Mouse (Mus musculus) C2C12 (cell line): ENCODE results near the gene Slc6a2. TPM values are rescaled to one million over a fixed set of nuclear protein-coding genes. Genes with fewer than 3 reads are reported as not detected.

Experiments used
- H3K27me3 ChIP-seq: one replicate; pipeline ENCODE4 v1.6.1; 2011; ENCODE audit not compliant: control insufficient read depth, insufficient read depth, insufficient read length
- H3K36me3 ChIP-seq: one replicate; pipeline ENCODE4 v1.6.1; 2011; ENCODE audit not compliant: control insufficient read depth, insufficient read depth
- H3K4me3 ChIP-seq: one replicate; pipeline ENCODE4 v1.5.1; 2011; ENCODE audit warnings: mild to moderate bottlenecking, control low read depth; ENCODE audit not compliant: poor library complexity, insufficient read depth, severe bottlenecking
- H3K79me2 ChIP-seq: one replicate; pipeline ENCODE4 v1.6.1; 2011; ENCODE audit not compliant: control insufficient read depth, insufficient read depth
- H3K79me3 ChIP-seq: one replicate; pipeline ENCODE4 v1.6.1; 2011; ENCODE audit warnings: low read depth, control low read depth
- H3ac ChIP-seq: one replicate; pipeline ENCODE3; 2011; ENCODE audit warnings: low read depth; ENCODE audit not compliant: control insufficient read depth, insufficient read length
- CEBPB ChIP-seq: IDR thresholded peaks from one replicate; pipeline ENCODE4 v1.6.1; 2011; ENCODE audit warnings: low read depth, mild to moderate bottlenecking, control low read depth, moderate library complexity
- CTCF ChIP-seq: IDR thresholded peaks from one replicate; pipeline ENCODE4 v1.5.1; 2011; ENCODE audit not compliant: control insufficient read depth, insufficient read depth, insufficient read length
- FOSL1 ChIP-seq: IDR thresholded peaks from one replicate; pipeline ENCODE4 v1.8.0; 2011; ENCODE audit warnings: mild to moderate bottlenecking, low read length; ENCODE audit not compliant: poor library complexity, insufficient read depth, severe bottlenecking
- MAX ChIP-seq: IDR thresholded peaks from one replicate; pipeline ENCODE4 v1.6.1; 2011; ENCODE audit warnings: mild to moderate bottlenecking, control low read depth
- MYOD1 ChIP-seq: IDR thresholded peaks from one replicate; pipeline ENCODE4 v1.6.1; 2011; ENCODE audit warnings: low read depth; ENCODE audit not compliant: control insufficient read depth, insufficient read length
- MYOG ChIP-seq: IDR thresholded peaks from one replicate; pipeline ENCODE4 v1.6.1; 2011; ENCODE audit not compliant: control insufficient read depth, insufficient read length; ENCODE audit errors: extremely low read depth
- USF1 ChIP-seq: IDR thresholded peaks from one replicate; pipeline ENCODE4 v1.6.1; 2011; ENCODE audit warnings: low read depth, mild to moderate bottlenecking, control low read depth, moderate library complexity
- polyA plus RNA-seq: library from polyadenylated mRNA; unstranded; fragments of >200 nt; fragmentation: generic; extraction: Trizol; gene quantifications from one replicate; pipeline ENCODE4 v1.2.1, GENCODE M21; 2012; ENCODE audit warnings: missing spikeins

The Slc6a2 gene
- polyA plus RNA-seq, 1 experiment: not detected

DNA sequence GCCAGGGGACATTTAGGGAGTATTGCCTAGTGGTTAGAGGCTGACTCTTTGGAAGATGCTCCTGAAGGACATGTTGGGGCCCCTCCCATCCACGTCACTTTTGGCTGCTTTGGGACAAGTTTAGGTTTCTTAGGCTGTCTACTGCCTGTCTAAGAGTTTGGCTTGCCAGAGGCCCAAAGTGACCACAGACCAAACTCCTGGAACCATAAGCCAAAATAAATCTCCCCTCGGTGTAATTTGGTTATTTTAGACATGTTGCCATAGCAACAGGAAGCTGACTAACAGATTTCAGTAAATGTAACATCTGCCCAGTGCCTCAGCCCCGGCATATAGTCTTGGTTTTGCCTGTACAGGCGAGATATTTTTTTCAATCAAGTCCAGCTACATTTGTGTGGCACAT is 21.8 kb upstream of the Slc6a2 start:
- H3K36me3 ChIP-seq: no peaks in the 10 kb centered on the region
- H3ac ChIP-seq: no peak overlapping the region
- H3K79me3 ChIP-seq: no peaks in the 10 kb centered on the region
- H3K27me3 ChIP-seq: no peaks in the 10 kb centered on the region
- H3K79me2 ChIP-seq: no peaks in the 10 kb centered on the region
- TF ChIP-seq CEBPB: no peak
- TF ChIP-seq CTCF: no peak
- no peak for TF ChIP-seq MAX
- TF ChIP-seq MYOG: no peak
- no peak for TF ChIP-seq USF1
- TF ChIP-seq MYOD1: no peak
- TF ChIP-seq FOSL1: no peak
- H3K4me3 ChIP-seq: no peak overlapping the region

DNA sequence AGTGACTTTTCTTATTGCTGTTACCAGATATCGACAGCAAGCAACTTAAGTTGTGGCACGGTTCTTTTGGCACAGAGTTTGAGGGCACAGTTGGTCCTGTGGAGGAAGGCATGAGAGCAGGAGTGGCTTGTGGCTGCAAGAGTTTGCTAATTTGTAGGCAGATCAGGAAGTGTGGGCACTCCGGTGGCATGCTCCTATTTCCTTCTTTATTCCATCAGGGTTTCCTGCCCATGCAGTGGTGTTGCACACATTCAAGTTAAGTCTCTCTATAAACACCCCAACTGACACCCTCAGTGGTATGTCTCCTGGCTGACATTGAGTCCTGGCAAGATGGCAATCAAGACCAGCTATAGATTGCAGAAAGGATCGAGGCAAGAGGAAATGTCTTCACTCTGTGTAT is 10.8 kb upstream of the Slc6a2 start:
- Histone ChIP-seq H3K4me3 (no peak overlapping the region), H3K79me3 (no peaks in the 10 kb centered on the region), H3K27me3 (no peaks in the 10 kb centered on the region), H3ac (no peak overlapping the region), H3K79me2 (no peaks in the 10 kb centered on the region), H3K36me3 (no peaks in the 10 kb centered on the region)
- TF ChIP-seq MYOG: no peak
- TF ChIP-seq CTCF: no peak
- no peak for TF ChIP-seq FOSL1
- no peak for TF ChIP-seq MYOD1
- TF ChIP-seq MAX: no peak
- TF ChIP-seq USF1: no peak
- TF ChIP-seq CEBPB: no peak

DNA sequence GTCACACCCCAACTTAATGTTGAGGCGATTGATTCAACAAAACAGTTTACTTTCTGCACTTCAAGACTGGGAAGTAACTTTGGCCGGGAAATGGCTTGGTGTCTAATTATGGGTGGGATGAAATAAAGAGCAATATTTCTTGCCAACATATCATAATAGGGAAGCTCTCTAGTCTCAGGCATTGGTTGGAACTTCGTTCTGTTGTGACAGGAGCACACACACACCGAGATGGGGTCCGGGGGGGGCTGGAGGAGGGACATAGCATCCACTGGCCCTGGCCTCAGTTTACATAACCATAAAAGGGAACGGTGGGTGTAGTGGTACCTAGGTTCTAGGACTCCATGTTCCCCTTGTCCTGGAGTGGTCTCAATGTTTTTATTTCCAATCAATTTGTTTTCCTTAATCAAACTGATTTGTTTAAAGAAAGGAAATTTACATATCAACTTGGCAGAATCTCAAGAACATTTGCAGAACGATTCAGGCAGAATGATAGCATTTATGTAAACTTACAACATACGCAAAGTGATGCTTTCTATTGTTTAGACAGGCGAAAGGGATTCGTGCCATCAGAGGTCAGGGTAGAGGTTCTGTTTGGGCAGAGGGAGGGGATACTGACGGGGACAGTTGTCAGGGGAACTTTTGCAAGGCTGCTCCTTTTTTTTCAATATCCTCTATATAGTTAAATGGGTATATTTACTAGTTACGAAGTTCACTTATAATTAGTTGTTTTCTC is 9.1 kb upstream of the Slc6a2 start:
- no peak overlapping the region for H3ac ChIP-seq
- H3K36me3 ChIP-seq: no peaks in the 10 kb centered on the region
- TF ChIP-seq MYOD1 (no peak), FOSL1 (no peak), MAX (no peak), USF1 (no peak), CEBPB (no peak), CTCF (no peak), MYOG (no peak)
- H3K79me3 ChIP-seq: no peaks in the 10 kb centered on the region
- no peak overlapping the region for H3K4me3 ChIP-seq
- no peaks in the 10 kb centered on the region for H3K79me2 ChIP-seq
- H3K27me3 ChIP-seq: no peaks in the 10 kb centered on the region

DNA sequence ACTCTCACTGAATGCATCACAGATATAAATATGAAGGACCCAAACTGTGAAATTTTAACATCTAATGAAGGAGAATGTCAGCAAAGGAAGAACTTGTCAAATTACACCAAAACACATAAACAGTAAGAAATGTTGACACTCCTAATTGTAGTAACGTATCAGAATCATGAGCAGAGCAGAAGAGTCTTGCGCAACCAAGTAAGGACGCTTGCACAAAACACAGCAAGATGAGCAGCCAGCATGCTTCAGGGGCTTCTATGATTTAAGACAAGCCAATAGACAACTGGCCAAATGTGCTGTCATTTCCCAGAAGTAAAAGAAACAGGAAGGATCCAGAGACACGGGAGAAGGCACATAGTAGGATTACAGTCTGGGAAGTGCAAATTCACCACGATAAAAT is 5.8 kb upstream of the Slc6a2 start:
- Histone ChIP-seq H3ac (no peak overlapping the region), H3K4me3 (no peak overlapping the region), H3K79me3 (no peaks in the 10 kb centered on the region), H3K36me3 (no peaks in the 10 kb centered on the region), H3K27me3 (no peaks in the 10 kb centered on the region), H3K79me2 (no peaks in the 10 kb centered on the region)
- no peak for TF ChIP-seq MYOD1
- no peak for TF ChIP-seq USF1

DNA sequence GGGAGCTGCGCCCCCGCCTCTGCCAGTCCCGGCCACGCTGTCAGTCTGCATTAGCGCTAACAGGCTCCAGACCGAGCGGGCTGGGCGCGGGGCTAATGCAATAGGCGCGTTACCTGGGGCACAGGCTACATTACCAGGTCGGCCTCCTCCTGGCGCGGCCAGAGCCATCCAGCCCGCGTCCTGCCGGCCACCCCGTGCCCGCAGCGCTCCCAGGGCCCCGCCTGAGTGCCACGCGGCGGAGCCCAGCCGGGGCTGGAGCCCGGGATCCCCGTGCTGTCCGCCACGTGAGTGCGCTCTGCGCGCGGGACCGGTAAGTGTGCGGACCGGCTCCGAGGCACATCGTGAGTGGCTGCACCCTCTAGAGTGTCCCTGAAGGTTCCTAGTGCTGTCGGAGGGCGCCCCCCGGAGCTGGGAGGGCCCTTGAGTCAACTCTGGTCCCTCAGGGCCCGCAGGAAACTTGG is 602 bp downstream of the Slc6a2 start:
- Histone ChIP-seq H3K79me3 (no peaks in the 10 kb centered on the region), H3K4me3 (no peak overlapping the region), H3ac (no peak overlapping the region), H3K36me3 (no peaks in the 10 kb centered on the region), H3K79me2 (no peaks in the 10 kb centered on the region), H3K27me3 (peaks cover 11% of the 10 kb centered on the region)
- TF ChIP-seq MYOG: no peak
- no peak for TF ChIP-seq USF1
- no peak for TF ChIP-seq CEBPB
- TF ChIP-seq MAX: no peak
- TF ChIP-seq CTCF: no peak
- TF ChIP-seq MYOD1: no peak
- no peak for TF ChIP-seq FOSL1

DNA sequence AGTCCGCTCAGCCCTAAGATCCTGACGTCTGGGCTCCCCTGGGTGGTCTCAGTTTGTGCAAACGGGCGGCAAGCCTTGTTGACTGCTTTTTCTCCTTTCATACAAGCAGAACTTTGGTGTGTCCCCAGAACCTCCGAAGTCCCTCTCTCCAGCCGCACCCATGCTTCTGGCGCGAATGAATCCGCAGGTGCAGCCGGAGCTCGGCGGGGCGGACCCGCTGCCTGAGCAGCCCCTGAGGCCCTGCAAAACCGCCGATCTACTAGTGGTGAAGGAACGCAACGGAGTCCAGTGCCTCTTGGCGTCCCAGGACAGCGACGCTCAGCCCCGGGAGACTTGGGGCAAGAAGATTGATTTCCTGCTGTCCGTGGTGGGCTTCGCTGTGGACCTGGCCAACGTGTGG is 1.2 kb downstream of the Slc6a2 start:
- Histone ChIP-seq H3K79me2 (no peaks in the 10 kb centered on the region), H3K36me3 (no peaks in the 10 kb centered on the region), H3ac (no peak overlapping the region), H3K27me3 (peaks cover 11% of the 10 kb centered on the region), H3K79me3 (no peaks in the 10 kb centered on the region), H3K4me3 (no peak overlapping the region)
- no peak for TF ChIP-seq MYOG
- no peak for TF ChIP-seq CEBPB
- no peak for TF ChIP-seq MAX
- TF ChIP-seq USF1: no peak
- no peak for TF ChIP-seq MYOD1
- TF ChIP-seq CTCF: no peak
- TF ChIP-seq FOSL1: no peak
